Mouse (Mus musculus): ENCODE data around the gene Lamb1. TPM values are rescaled to one million over a fixed set of nuclear protein-coding genes. Genes with fewer than 3 reads are reported as not detected.

Gene Lamb1
- polyA plus RNA-seq, 1 experiment from 2014 or later, result 0.01 TPM

DNA sequence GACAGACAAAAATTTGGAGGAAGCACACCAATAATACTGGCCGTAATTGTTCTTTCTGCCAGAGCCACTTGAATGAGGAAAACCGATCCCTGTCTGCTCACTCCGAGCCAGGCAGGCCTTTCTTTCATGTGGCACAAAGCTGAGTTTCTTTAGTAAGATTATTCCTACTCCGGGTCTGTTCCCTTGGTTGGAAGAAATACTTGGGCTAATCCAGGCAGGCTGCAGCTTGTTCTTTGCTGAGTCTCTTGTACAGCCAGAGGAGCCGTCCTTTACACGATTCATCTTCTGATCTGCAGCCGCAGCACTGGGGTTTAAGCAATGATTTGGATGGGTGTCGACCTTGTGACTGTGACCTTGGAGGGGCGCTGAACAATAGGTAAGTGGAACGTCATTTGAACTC lies 24.0 kb downstream of the Lamb1 start:
- Histone ChIP-seq H3K36me3 (ENCODE audit: inconsistent target) (no peaks in the 10 kb centered on the region), H3K79me2 (ENCODE audit: inconsistent target) (no peaks in the 10 kb centered on the region), H3K4me3 (ENCODE audit: inconsistent target) (no peak overlapping the region), H3K27ac (no peak overlapping the region)
- WGBS (ENCODE audit: missing documents), result 91% methylated on average over 10 of the region's 10 CpGs

DNA sequence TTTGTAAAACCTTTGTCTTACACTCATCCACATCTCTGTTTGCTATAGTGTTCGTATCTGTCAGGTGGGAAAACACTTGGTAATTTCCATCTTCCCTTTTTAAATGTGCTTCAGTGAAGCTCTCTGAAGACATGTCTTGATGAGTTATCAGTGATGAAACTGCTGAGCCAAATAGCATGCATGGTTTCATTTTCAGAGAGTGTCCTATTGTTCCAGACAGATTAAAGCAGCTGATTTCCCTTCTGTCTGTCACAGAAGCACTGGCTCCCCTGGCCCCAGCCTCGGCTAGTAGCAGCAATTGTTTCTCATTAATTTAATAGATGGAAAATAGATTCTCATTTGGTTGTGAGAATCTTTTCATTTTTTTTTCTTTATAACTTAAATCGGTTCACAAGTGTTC lies 25.9 kb downstream of the Lamb1 start:
- H3K36me3 ChIP-seq (ENCODE audit: inconsistent target), result no peaks in the 10 kb centered on the region
- H3K4me3 ChIP-seq (ENCODE audit: inconsistent target), result no peak overlapping the region
- no peak overlapping the region for H3K27ac ChIP-seq
- no peaks in the 10 kb centered on the region for H3K79me2 ChIP-seq (ENCODE audit: inconsistent target)
- WGBS (ENCODE audit: missing documents), result 86% methylated on average over 3 of the region's 3 CpGs

DNA sequence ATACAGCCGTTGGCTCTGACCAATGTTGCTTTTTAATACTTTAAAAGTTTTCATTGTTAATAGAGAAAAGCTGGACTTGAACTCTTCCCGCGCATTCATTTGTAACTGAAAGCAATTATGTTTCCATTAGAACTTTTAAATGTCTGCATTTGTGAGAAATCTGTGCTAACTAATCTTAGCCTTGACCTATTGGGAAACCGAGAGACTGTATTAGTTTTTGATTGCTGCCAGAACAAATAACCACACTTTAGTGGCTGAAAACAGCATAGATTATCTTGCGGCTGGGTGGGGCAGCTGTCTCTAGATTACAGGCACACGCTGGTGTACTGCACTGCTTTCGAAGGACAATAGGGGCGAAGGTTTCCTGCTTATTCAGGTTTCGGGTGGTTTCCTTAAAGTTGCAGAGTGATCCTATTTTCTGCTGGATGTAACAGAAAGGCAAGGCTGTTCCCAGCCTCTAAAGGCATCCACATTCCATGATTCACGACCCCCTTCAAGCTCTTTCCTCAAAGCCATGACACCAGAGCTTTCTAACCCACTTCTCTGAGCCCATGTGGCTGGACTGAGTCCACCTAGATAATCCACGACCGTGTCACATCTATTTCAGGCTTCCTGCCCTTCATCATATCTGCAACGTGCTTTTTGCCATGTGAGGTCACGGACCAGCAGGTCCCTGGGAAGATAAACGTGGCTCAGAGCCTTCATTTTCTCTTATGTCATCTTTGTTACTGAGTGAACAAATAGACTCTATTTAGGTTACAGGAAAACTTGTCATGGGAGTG lies 28.5 kb downstream of the Lamb1 start:
- Histone ChIP-seq H3K4me3 (ENCODE audit: inconsistent target) (no peak overlapping the region), H3K79me2 (ENCODE audit: inconsistent target) (no peaks in the 10 kb centered on the region), H3K36me3 (ENCODE audit: inconsistent target) (no peaks in the 10 kb centered on the region), H3K27ac (no peak overlapping the region)
- WGBS (ENCODE audit: missing documents), result 74% methylated on average over 15 of the region's 15 CpGs

- Histone ChIP-seq H3K79me2 (ENCODE audit: inconsistent target) (no peaks in the 10 kb centered on the region), H3K4me3 (ENCODE audit: inconsistent target) (no peak overlapping the region), H3K27ac (no peak overlapping the region), H3K36me3 (ENCODE audit: inconsistent target) (no peaks in the 10 kb centered on the region)
- WGBS (ENCODE audit: missing documents), result 95% methylated on average over 10 of the region's 10 CpGs
These were observed 29.5 kb downstream of the Lamb1 start for GRCm38 (mm10) chr12:31294526-31294925.

GRCm38 (mm10) chr12:31294996-31295395 lies 30.0 kb downstream of the Lamb1 start:
- H3K36me3 ChIP-seq (ENCODE audit: inconsistent target), result no peaks in the 10 kb centered on the region
- no peak overlapping the region for H3K4me3 ChIP-seq (ENCODE audit: inconsistent target)
- no peak overlapping the region for H3K27ac ChIP-seq
- H3K79me2 ChIP-seq (ENCODE audit: inconsistent target), result no peaks in the 10 kb centered on the region
- WGBS (ENCODE audit: missing documents), result 94% methylated on average over 11 of the region's 11 CpGs

- H3K4me3 ChIP-seq (ENCODE audit: inconsistent target), result no peak overlapping the region
- H3K79me2 ChIP-seq (ENCODE audit: inconsistent target), result no peaks in the 10 kb centered on the region
- 78% methylated on average over 3 of the region's 3 CpGs for WGBS (ENCODE audit: missing documents)
- H3K27ac ChIP-seq, result no peak overlapping the region
- H3K36me3 ChIP-seq (ENCODE audit: inconsistent target), result no peaks in the 10 kb centered on the region
These were observed 30.5 kb downstream of the Lamb1 start for GRCm38 (mm10) chr12:31295505-31295904.

GRCm38 (mm10) chr12:31296097-31296496 lies 31.1 kb downstream of the Lamb1 start:
- H3K27ac ChIP-seq, result no peak overlapping the region
- H3K4me3 ChIP-seq (ENCODE audit: inconsistent target), result no peak overlapping the region
- WGBS (ENCODE audit: missing documents), result 47% methylated on average over 4 of the region's 4 CpGs
- H3K36me3 ChIP-seq (ENCODE audit: inconsistent target), result no peaks in the 10 kb centered on the region
- H3K79me2 ChIP-seq (ENCODE audit: inconsistent target), result no peaks in the 10 kb centered on the region

DNA sequence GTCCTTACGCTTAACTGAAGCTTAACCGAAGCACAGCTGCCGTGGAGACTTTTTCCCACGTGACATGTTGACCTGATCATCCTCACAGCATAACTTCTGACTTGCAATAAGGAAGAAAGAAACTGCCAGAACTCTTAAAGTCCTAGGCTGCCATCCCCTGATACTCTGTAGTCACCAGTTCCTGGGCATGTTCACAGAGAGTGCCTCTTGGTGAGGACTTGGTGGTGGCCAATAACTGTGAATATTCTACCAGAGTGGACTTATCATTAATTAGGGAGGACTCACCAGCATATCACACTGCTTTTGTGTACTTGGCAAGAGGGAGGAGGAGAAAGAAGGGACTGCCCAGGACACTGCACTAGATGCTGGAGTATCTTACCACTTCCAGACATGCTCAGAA lies 33.1 kb downstream of the Lamb1 start:
- Histone ChIP-seq H3K27ac (no peak overlapping the region), H3K79me2 (ENCODE audit: inconsistent target) (no peaks in the 10 kb centered on the region), H3K4me3 (ENCODE audit: inconsistent target) (no peak overlapping the region), H3K36me3 (ENCODE audit: inconsistent target) (no peaks in the 10 kb centered on the region)
- 97% methylated on average over 4 of the region's 4 CpGs for WGBS (ENCODE audit: missing documents)

GRCm38 (mm10) chr12:31298530-31298929 lies 33.5 kb downstream of the Lamb1 start:
- Histone ChIP-seq H3K36me3 (ENCODE audit: inconsistent target) (no peaks in the 10 kb centered on the region), H3K79me2 (ENCODE audit: inconsistent target) (no peaks in the 10 kb centered on the region), H3K4me3 (ENCODE audit: inconsistent target) (no peak overlapping the region), H3K27ac (no peak overlapping the region)
- 90% methylated on average over 8 of the region's 8 CpGs for WGBS (ENCODE audit: missing documents)

DNA sequence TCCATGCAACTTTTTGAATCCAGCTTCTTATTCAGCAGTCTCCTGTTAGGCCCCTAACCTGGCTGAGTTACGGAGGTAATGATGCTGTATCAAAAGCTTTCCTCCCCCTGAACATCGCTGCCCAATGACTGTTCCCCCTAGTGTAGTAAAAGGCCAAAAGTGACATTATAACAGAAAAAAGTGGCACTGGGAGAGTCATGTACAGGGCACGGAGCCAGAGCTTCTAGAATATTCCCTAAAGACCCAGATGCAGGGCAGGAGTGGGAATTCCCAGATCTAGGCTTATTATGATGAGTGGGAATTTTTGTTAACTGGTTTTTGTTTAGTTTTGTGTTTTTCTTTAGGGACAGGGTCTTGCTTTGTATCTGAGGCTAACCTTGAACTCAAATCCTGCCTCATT lies 34.1 kb downstream of the Lamb1 start:
- H3K36me3 ChIP-seq (ENCODE audit: inconsistent target), result no peaks in the 10 kb centered on the region
- 97% methylated on average over 3 of the region's 3 CpGs for WGBS (ENCODE audit: missing documents)
- H3K4me3 ChIP-seq (ENCODE audit: inconsistent target), result no peak overlapping the region

DNA sequence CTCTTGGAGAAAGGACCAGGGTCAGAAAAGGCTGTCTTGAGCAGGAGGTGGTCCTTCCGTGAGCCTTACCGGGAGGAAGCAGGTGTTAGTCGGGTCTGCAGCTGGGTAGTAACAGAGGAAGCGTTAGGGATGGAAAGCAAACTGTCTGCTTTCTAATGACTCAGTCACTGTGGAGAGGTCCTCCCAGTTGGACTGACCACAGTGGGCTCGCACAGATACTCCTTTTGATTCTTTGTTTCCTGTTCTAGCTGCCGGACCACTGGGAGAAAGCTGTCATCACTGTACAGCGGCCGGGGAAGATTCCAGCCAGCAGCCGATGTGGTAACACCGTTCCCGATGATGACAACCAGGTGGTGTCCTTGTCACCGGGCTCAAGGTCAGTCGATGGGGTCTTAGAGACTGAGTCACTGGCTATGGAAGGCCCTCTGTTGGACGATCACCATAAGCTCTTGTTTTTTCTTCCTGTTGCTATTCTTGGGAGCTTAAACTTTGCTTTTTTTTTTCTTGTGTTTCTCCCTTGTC lies 34.7 kb downstream of the Lamb1 start:
- Histone ChIP-seq H3K36me3 (ENCODE audit: inconsistent target) (no peaks in the 10 kb centered on the region), H3K27ac (no peak overlapping the region), H3K4me3 (ENCODE audit: inconsistent target) (no peak overlapping the region), H3K79me2 (ENCODE audit: inconsistent target) (no peaks in the 10 kb centered on the region)
- 85% methylated on average over 14 of the region's 14 CpGs for WGBS (ENCODE audit: missing documents)

More for the DNA sequence above, 34.1 kb downstream of the Lamb1 start:
- no peaks in the 10 kb centered on the region for H3K79me2 ChIP-seq (ENCODE audit: inconsistent target)
- no peak overlapping the region for H3K27ac ChIP-seq

DNA sequence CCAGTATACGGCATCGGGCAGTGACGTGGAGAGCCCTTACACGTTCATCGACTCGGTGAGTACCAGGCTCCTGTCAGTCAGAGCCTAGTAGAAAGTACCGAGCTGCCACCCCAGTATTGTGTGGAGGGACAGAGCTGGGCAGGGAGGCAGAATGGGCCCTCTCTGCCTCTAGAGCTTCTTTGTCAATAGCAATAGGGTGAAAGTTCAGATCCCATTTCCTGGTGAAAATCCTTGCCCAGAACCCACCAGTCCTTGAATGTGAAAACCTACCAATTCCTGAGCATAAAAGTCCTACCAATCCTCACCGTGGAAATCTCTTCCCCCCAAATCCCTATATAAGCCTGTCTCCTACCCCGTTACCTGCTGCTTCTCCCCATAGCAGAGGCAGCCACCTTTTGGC lies 35.2 kb downstream of the Lamb1 start:
- H3K36me3 ChIP-seq (ENCODE audit: inconsistent target), result no peaks in the 10 kb centered on the region
- no peak overlapping the region for H3K27ac ChIP-seq
- WGBS (ENCODE audit: missing documents), result 95% methylated on average over 9 of the region's 9 CpGs
- no peaks in the 10 kb centered on the region for H3K79me2 ChIP-seq (ENCODE audit: inconsistent target)
- no peak overlapping the region for H3K4me3 ChIP-seq (ENCODE audit: inconsistent target)

GRCm38 (mm10) chr12:31302266-31302665 lies 37.2 kb downstream of the Lamb1 start:
- Histone ChIP-seq H3K79me2 (ENCODE audit: inconsistent target) (no peaks in the 10 kb centered on the region), H3K27ac (no peak overlapping the region), H3K4me3 (ENCODE audit: inconsistent target) (no peak overlapping the region), H3K36me3 (ENCODE audit: inconsistent target) (no peaks in the 10 kb centered on the region)
- 83% methylated on average over 5 of the region's 5 CpGs for WGBS (ENCODE audit: missing documents)

GRCm38 (mm10) chr12:31302766-31303511 lies 37.9 kb downstream of the Lamb1 start:
- no peaks in the 10 kb centered on the region for H3K79me2 ChIP-seq (ENCODE audit: inconsistent target)
- H3K4me3 ChIP-seq (ENCODE audit: inconsistent target), result no peak overlapping the region
- H3K27ac ChIP-seq, result no peak overlapping the region
- no peaks in the 10 kb centered on the region for H3K36me3 ChIP-seq (ENCODE audit: inconsistent target)
- 90% methylated on average over 13 of the region's 16 CpGs for WGBS (ENCODE audit: missing documents)

DNA sequence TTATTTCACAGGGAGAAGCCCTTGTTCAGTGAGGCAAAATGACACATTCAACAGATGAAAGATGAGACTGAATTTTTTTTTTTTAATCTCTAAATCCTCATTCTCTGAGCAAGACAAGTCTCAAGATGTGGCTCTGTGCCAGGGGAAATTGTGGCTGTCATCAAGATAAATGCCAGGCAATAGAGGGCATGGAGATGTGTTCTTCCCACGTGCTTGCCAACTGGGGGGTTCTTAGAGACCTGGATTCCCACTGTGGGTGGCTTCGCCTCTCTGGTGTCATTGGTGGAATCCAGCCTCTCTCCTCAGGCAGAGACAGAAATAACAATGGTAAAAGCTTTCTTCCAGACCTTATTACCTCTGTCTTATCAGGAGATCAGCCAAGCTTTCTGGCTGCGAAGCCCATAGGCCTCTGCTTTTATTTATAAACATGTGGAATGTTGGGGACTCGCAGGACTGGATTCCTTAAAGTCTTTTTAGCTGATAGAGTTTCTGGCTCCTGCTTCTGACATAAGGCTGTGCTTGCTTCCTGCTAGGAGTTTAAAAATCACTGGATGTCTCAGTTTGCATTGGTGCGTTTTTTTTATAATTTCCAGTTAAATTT lies 41.1 kb downstream of the Lamb1 start:
- WGBS (ENCODE audit: missing documents), result 79% methylated on average over 5 of the region's 5 CpGs
- H3K27ac ChIP-seq, result no peak overlapping the region
- H3K79me2 ChIP-seq (ENCODE audit: inconsistent target), result no peaks in the 10 kb centered on the region
- no peak overlapping the region for H3K4me3 ChIP-seq (ENCODE audit: inconsistent target)
- no peaks in the 10 kb centered on the region for H3K36me3 ChIP-seq (ENCODE audit: inconsistent target)
